Mouse (Mus musculus) lung, adult 2 months (tissue): ENCODE measurements around the gene Slc7a8. TPM values are rescaled to one million over a fixed set of nuclear protein-coding genes. Genes with fewer than 3 reads are reported as not detected.
A peak's percentile ranks its signal among the peaks of the same experiment; 100 is the strongest.
"Not testable (repeated sequence)": the region's sequence is repeated elsewhere in the genome, so short reads cannot be mapped to it uniquely, and the experiment has no call there.

Experiments
- DNase-seq: peaks from one replicate; pipeline ENCODE4 v3.0.0; 2022
- H3K4me1 ChIP-seq: fragments of 200-500 bp; 2 replicates; pipeline ENCODE4 v1.6.1; 2011; ENCODE audit warnings: low read length; ENCODE audit not compliant: control insufficient read depth, insufficient read depth
- H3K4me3 ChIP-seq: fragments of 200-500 bp; replicated peaks from 2 replicates; pipeline ENCODE3; 2011; ENCODE audit warnings: low read depth, mild to moderate bottlenecking, control low read depth, low read length; ENCODE audit errors: extremely low read depth
- CTCF ChIP-seq: fragments of 200-500 bp; IDR thresholded peaks from 2 replicates; pipeline ENCODE4 v1.5.1; 2011; ENCODE audit warnings: mild to moderate bottlenecking, low read length, control low read depth; ENCODE audit not compliant: insufficient read depth
- POLR2A ChIP-seq: fragments of 200-500 bp; IDR thresholded peaks from 2 replicates; pipeline ENCODE4 v1.6.1; 2011; ENCODE audit warnings: low read depth, mild to moderate bottlenecking, control low read depth, low read length, borderline replicate concordance; ENCODE audit errors: extremely low read depth
- WGBS: fragments of 180-500 bp; shearing (Covaris S2); methylation state at CpG from one replicate; pipeline ENCODE4 v1.1.7; 2018; 5-methylcytosine and 5-hydroxymethylcytosine counted together
- polyA plus RNA-seq: library from polyadenylated mRNA; depleted of rRNA; stranded (reverse); fragments of >200 nt; gene quantifications from 2 replicates; pipeline ENCODE4 v1.2.3, GENCODE M21; 2012

Gene Slc7a8
- polyA plus RNA-seq, 1 experiment: 4.0 TPM

- peak overlapping the region; percentile 40 for H3K4me3 ChIP-seq
- WGBS: 3% methylated on average over 35 of the region's 35 CpGs
- TF ChIP-seq CTCF (no peak), POLR2A (no peak)
- DNase-seq: peak; percentile 52
- H3K4me1 ChIP-seq: no peaks in the 10 kb centered on the region
These were observed 723 bp downstream of the Slc7a8 start for GRCm38 (mm10) chr14:54780836-54781609.

GRCm38 (mm10) chr14:54780084-54780483 is 1.7 kb downstream of the Slc7a8 start:
- 89% methylated on average over 9 of the region's 9 CpGs for WGBS
- Histone ChIP-seq H3K4me1 (no peaks in the 10 kb centered on the region), H3K4me3 (no peak overlapping the region)
- no peak for TF ChIP-seq CTCF
- no peak for TF ChIP-seq POLR2A
- no peak for DNase-seq

- TF ChIP-seq POLR2A: no peak
- no peak for TF ChIP-seq CTCF
- Histone ChIP-seq H3K4me3 (no peak overlapping the region), H3K4me1 (no peaks in the 10 kb centered on the region)
- DNase-seq: no peak
- WGBS: 75% methylated on average over 4 of the region's 4 CpGs
These were observed 3.9 kb downstream of the Slc7a8 start for GRCm38 (mm10) chr14:54777893-54778292.

GRCm38 (mm10) chr14:54776768-54777167 is 5.0 kb downstream of the Slc7a8 start:
- H3K4me1 ChIP-seq: no peaks in the 10 kb centered on the region
- H3K4me3 ChIP-seq: no peak overlapping the region
- no peak for TF ChIP-seq POLR2A
- no peak for TF ChIP-seq CTCF
- WGBS: 70% methylated on average over 5 of the region's 5 CpGs
- no peak for DNase-seq

GRCm38 (mm10) chr14:54775534-54776041 is 6.2 kb downstream of the Slc7a8 start:
- H3K4me1 ChIP-seq: no peaks in the 10 kb centered on the region
- 90% methylated on average over 7 of the region's 7 CpGs for WGBS
- H3K4me3 ChIP-seq: no peak overlapping the region
- TF ChIP-seq CTCF (no peak), POLR2A (no peak)
- no peak for DNase-seq

- no peak for DNase-seq
- no peaks in the 10 kb centered on the region for H3K4me1 ChIP-seq
- 73% methylated on average over 20 of the region's 20 CpGs for WGBS
- TF ChIP-seq CTCF: no peak
- TF ChIP-seq POLR2A: no peak
- no peak overlapping the region for H3K4me3 ChIP-seq
These were observed 9.4 kb downstream of the Slc7a8 start for GRCm38 (mm10) chr14:54772333-54772856.

- no peak for TF ChIP-seq POLR2A
- TF ChIP-seq CTCF: no peak
- WGBS: 88% methylated on average over 5 of the region's 5 CpGs
- DNase-seq: no peak
- H3K4me3 ChIP-seq: no peak overlapping the region
- no peaks in the 10 kb centered on the region for H3K4me1 ChIP-seq
These were observed 11.4 kb downstream of the Slc7a8 start for GRCm38 (mm10) chr14:54770373-54770772.

GRCm38 (mm10) chr14:54769068-54769425 is 12.7 kb downstream of the Slc7a8 start:
- no peak for DNase-seq
- Histone ChIP-seq H3K4me3 (no peak overlapping the region), H3K4me1 (no peaks in the 10 kb centered on the region)
- TF ChIP-seq CTCF (no peak), POLR2A (no peak)
- WGBS: 88% methylated on average over 5 of the region's 5 CpGs

GRCm38 (mm10) chr14:54768314-54769067 is 13.3 kb downstream of the Slc7a8 start:
- no peak for TF ChIP-seq CTCF
- no peak for TF ChIP-seq POLR2A
- WGBS: 75% methylated on average over 10 of the region's 10 CpGs
- no peak overlapping the region for H3K4me3 ChIP-seq
- no peaks in the 10 kb centered on the region for H3K4me1 ChIP-seq
- DNase-seq: no peak

- DNase-seq, H3K4me1 ChIP-seq, H3K4me3 ChIP-seq: not testable (repeated sequence)
- 93% methylated on average over 7 of the region's 7 CpGs for WGBS
These were observed 14.8 kb downstream of the Slc7a8 start for GRCm38 (mm10) chr14:54766937-54767336.
